Mouse (Mus musculus): Measurements from ENCODE around the gene Romo1.

DNA sequence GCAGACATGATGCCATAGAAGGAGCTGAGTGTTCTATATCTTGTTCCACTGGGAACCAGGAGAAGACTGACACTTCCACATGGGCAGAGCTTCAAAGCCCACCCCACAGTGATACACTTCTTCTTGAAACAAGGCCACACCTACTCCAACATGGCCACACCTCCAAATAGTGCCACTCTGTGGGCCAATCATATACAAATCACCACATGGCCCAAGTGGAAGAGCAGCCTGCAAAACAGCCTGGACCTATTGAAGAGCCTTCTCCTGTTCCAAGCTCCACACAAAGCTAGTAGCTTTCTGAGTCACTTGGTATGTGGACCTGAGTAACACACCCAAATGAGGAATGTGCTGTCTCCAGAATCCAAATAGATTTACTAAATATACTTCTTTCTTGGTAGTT lies 24.3 kb upstream of the Romo1 start:
- TF ChIP-seq CTCF (IDR thresholded peaks at IDR 0.05; ENCODE audit: low read depth): no peak
- no peak for TF ChIP-seq EP300 (IDR thresholded peaks at IDR 0.05; ENCODE audit: low read depth)

Measured in heart, postnatal 0 days (tissue).